Mouse (Mus musculus) lung, adult 2 months (tissue): ENCODE measurements around the gene Xpo6.

Experiments
- CTCF ChIP-seq: fragments of 200-500 bp; IDR thresholded peaks from 2 replicates; pipeline ENCODE4 v1.5.1; 2011; ENCODE audit warnings: mild to moderate bottlenecking, low read length, control low read depth; ENCODE audit not compliant: insufficient read depth
- POLR2A ChIP-seq: fragments of 200-500 bp; IDR thresholded peaks from 2 replicates; pipeline ENCODE4 v1.6.1; 2011; ENCODE audit warnings: low read depth, mild to moderate bottlenecking, control low read depth, low read length, borderline replicate concordance; ENCODE audit errors: extremely low read depth

DNA sequence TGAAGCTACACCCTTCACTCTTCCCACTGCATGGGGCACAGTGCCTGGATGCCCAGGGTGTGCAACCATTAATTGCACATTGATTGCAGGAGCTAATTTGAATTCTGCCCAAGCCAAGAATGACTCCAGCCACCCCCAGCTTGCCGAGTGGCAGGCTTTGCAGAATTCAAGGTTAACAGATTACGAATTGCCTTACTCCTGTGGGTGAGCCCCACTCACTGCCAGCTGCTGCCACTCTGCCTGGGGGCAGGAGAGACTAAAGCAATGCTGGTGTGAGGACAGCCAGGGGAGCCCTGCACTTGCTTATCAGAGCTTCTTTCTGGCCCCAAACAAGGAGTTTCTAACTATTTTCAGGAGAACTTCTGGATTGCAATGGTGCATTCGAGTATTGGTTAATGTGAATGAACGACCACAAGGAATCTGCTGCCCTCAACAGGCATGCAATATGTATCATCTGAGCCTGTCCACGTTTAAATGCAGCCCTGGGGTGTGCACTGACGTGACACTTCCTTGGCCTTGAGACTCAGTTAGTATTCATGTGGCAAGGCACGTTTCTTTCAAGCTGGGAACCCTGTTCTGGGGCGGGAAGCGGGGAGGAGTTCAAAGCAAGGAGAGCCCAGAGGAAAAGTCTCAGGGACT is 116.8 kb downstream of the Xpo6 start:
- TF ChIP-seq CTCF (no peak), POLR2A (no peak)
